Mouse (Mus musculus) liver, postnatal 0 days (tissue): ENCODE measurements around the gene Btnl10. TPM values are rescaled to one million over a fixed set of nuclear protein-coding genes. Genes with fewer than 3 reads are reported as not detected.
A peak's percentile ranks its signal among the peaks of the same experiment; 100 is the strongest.

Source experiments
- ATAC-seq: fragments of 200-750 bp; cut with Nextera tagmentation; 2 replicates; pipeline ENCODE4 v1.8.0; 2017; ENCODE audit warnings: mild to moderate bottlenecking, moderate library complexity
- DNase-seq: peaks from one replicate; pipeline ENCODE4 v3.0.0-alpha.2; 2016
- H3K27ac ChIP-seq: fragments of 300-500 bp; sonication (generic); 2 replicates; pipeline ENCODE4 v1.5.1; 2014; ENCODE audit warnings: antibody characterized with exemption, moderate library complexity, mild to moderate bottlenecking, low read depth
- H3K27me3 ChIP-seq: fragments of 300-500 bp; sonication (generic); 2 replicates; pipeline ENCODE4 v1.6.1; 2014; ENCODE audit warnings: low read length, control low read depth, mixed read lengths; ENCODE audit not compliant: insufficient read depth
- H3K36me3 ChIP-seq: fragments of 300-500 bp; sonication (generic); replicated peaks from 2 replicates; pipeline ENCODE4 v1.6.1; 2014; ENCODE audit warnings: mild to moderate bottlenecking, control low read depth, low read length, moderate library complexity, mixed read lengths; ENCODE audit not compliant: insufficient read depth
- H3K4me1 ChIP-seq: fragments of 300-500 bp; sonication (generic); 2 replicates; pipeline ENCODE4 v1.6.1; 2014; ENCODE audit warnings: antibody characterized with exemption, mild to moderate bottlenecking, control low read depth; ENCODE audit not compliant: insufficient read depth
- H3K4me2 ChIP-seq: fragments of 300-500 bp; sonication (generic); 2 replicates; pipeline ENCODE4 v1.6.1; 2014; ENCODE audit warnings: low read depth, mild to moderate bottlenecking, low read length, moderate library complexity, mixed read lengths
- H3K4me3 ChIP-seq: fragments of 300-500 bp; sonication (generic); 2 replicates; pipeline ENCODE4 v1.5.1; 2014; ENCODE audit warnings: low read depth, low read length
- H3K9ac ChIP-seq: fragments of 300-500 bp; sonication (generic); replicated peaks from 2 replicates; pipeline ENCODE4 v1.6.1; 2014; ENCODE audit warnings: mild to moderate bottlenecking, moderate library complexity
- H3K9me3 ChIP-seq: fragments of 300-500 bp; sonication (generic); 2 replicates; pipeline ENCODE4 v1.6.1; 2016; ENCODE audit warnings: mild to moderate bottlenecking, control low read depth, low read length, mixed read lengths
- CTCF ChIP-seq: sonication (generic); IDR thresholded peaks from 2 replicates; pipeline ENCODE4 v1.5.1; 2016; ENCODE audit warnings: antibody characterized with exemption, low read depth
- EP300 ChIP-seq: IDR thresholded peaks from 2 replicates; pipeline ENCODE4 v1.6.1; 2016; ENCODE audit warnings: antibody characterized with exemption, low read depth, mild to moderate bottlenecking
- WGBS: fragments of 180-500 bp; shearing (Covaris S2); extraction: QIAGEN DNeasy Blood & Tissue Kit; methylation state at CpG from one replicate; pipeline ENCODE4 v1.1.7; 2014; ENCODE audit not compliant: insufficient replicate concordance; 5-methylcytosine and 5-hydroxymethylcytosine counted together
- polyA plus RNA-seq: library from polyadenylated mRNA; unstranded; fragments of >200 nt; fragmentation: Nextera tagmentation; extraction: Ambion mirVana; gene quantifications from 2 replicates; pipeline ENCODE4 v1.2.1, GENCODE M21; 2015

Gene Btnl10
- polyA plus RNA-seq, 1 experiment from 2014 or later = 9.9 TPM

DNA sequence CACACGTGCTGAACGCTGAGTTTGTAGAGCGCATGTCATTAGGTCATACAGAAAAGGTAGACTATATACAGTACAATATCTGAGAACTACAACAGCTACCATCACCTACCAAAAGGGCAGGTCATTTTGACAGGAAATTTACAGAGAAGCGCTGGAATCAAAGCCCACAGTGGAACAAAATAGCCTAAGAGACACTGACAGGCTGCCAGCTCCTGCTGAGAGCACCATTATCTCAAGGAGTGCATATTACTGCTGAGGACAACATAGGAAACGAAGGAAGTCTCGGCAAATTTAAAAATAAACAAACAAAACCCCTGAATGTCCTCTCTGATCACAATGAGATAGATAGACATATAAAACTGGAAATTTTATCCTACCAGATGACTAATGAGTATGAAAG is 20.2 kb upstream of the Btnl10 start:
- no peaks in the 10 kb centered on the region for H3K9me3 ChIP-seq
- no peak for DNase-seq
- H3K27me3 ChIP-seq = no peaks in the 10 kb centered on the region
- peaks cover 70% of the 10 kb centered on the region for H3K36me3 ChIP-seq
- TF ChIP-seq EP300 (no peak), CTCF (no peak)
- H3K9ac ChIP-seq = no peak overlapping the region
- 88% methylated on average over 6 of the region's 6 CpGs for WGBS
- H3K27ac ChIP-seq = no peak overlapping the region
- no peak overlapping the region for H3K4me3 ChIP-seq
- ATAC-seq = no peak
- no peak overlapping the region for H3K4me2 ChIP-seq
- peaks cover 13% of the 10 kb centered on the region for H3K4me1 ChIP-seq

DNA sequence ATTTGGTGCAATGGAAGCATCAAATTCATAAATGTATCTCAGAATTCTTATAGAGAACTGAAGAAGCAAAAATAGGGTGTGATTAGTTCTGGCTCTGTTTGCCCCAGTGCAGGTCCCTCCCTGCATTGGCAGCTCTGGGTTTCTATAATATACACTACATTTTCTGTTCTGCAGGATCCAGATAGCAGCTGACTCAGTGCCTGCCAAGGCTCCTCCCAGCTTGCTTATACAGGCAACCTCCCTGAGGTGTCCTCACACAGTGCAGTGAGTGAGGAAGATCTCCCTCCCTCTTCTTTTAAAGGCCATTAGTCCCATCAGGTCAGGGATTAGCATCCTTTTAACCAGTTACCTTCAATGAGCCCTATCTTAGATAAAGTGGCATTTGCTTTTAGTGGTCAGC is 16.6 kb upstream of the Btnl10 start:
- Histone ChIP-seq H3K36me3 (peaks cover 47% of the 10 kb centered on the region), H3K4me2 (peak overlapping the region; percentile 87), H3K27me3 (no peaks in the 10 kb centered on the region), H3K9ac (0 out of 2 replicates have a peak overlapping the region, but pooled peaks have one; percentile 1), H3K4me3 (peak overlapping the region; percentile 1; the same call in 1 of the 2 replicates), H3K4me1 (peaks cover 25% of the 10 kb centered on the region), H3K9me3 (no peaks in the 10 kb centered on the region), H3K27ac (peak overlapping the region; percentile 17)
- ATAC-seq (peak; percentile 26), DNase-seq (no peak)
- peak; percentile 41; the same call in 1 of the 2 replicates for TF ChIP-seq EP300
- no peak for TF ChIP-seq CTCF

GRCm38 (mm10) chr11:58903511-58904409 is 13.9 kb upstream of the Btnl10 start, which contains the start of gene Zfp39:
Gene Zfp39, minus strand, starts transcription at chr11:58904225.
- Histone ChIP-seq H3K4me3 (peak within 1 kb of the TSS; percentile 67), H3K27ac (peak within 1 kb of the TSS; percentile 96), H3K9ac (peak within 1 kb of the TSS; percentile 88), H3K9me3 (no peaks in the 10 kb centered on the region), H3K4me1 (peaks cover 25% of the 10 kb centered on the region), H3K27me3 (no peaks in the 10 kb centered on the region), H3K36me3 (peaks cover 24% of the 10 kb centered on the region), H3K4me2 (peak within 1 kb of the TSS; percentile 87)
- DNase-seq (peak; percentile 97), ATAC-seq (peak; percentile 93)
- under 1% methylated on average over 40 of the region's 40 CpGs for WGBS
- TF ChIP-seq EP300 (no peak; the same call in 1 of the 2 replicates), CTCF (no peak; the same call in 1 of the 2 replicates)

DNA sequence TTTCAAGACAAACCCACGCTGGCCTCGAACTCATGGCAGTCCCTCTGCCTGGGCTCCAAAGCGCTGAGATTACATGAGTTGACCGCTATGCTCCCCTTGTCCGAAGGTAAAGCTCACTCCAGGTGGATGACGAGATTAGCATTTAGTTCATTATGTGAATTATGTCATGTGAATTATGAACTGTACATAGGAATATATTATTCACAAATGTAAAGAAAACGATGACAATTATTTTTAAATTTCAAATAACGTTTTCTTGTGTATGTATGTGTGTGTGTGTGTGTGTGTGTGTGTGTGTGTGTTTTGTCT is 13.3 kb upstream of the Btnl10 start:
- Histone ChIP-seq H3K9ac (peak overlapping the region; percentile 88), H3K9me3 (no peaks in the 10 kb centered on the region), H3K27ac (peak overlapping the region; percentile 96), H3K4me3 (peak overlapping the region; percentile 67), H3K4me2 (peak overlapping the region; percentile 87), H3K36me3 (peaks cover 19% of the 10 kb centered on the region), H3K4me1 (peaks cover 25% of the 10 kb centered on the region), H3K27me3 (no peaks in the 10 kb centered on the region)
- DNase-seq (no peak), ATAC-seq (peak; percentile 16; the same call in 1 of the 2 replicates)
- under 1% methylated on average over 8 of the region's 8 CpGs for whole genome bisulfite sequencing
- TF ChIP-seq CTCF (no peak), EP300 (no peak)

- Histone ChIP-seq H3K4me3 (peak overlapping the region; percentile 67), H3K27me3 (no peaks in the 10 kb centered on the region), H3K9ac (no peak overlapping the region; the same call in 1 of the 2 replicates), H3K27ac (peak overlapping the region; percentile 96), H3K36me3 (peaks cover 17% of the 10 kb centered on the region), H3K4me2 (peak overlapping the region; percentile 87), H3K9me3 (no peaks in the 10 kb centered on the region), H3K4me1 (peaks cover 25% of the 10 kb centered on the region)
- no peak for ATAC-seq
- no peak for DNase-seq
- WGBS = 57% methylated on average over 6 of the region's 6 CpGs
- no peak for TF ChIP-seq CTCF
- no peak for TF ChIP-seq EP300
Observed at GRCm38 (mm10) chr11:58904838-58905237, 12.9 kb upstream of the Btnl10 start.

GRCm38 (mm10) chr11:58913776-58914175 is 3.9 kb upstream of the Btnl10 start:
- peak; percentile 65; the same call in 1 of the 2 replicates for TF ChIP-seq EP300
- TF ChIP-seq CTCF = no peak
- Histone ChIP-seq H3K27me3 (no peaks in the 10 kb centered on the region), H3K9ac (peak overlapping the region; percentile 68), H3K4me3 (peak overlapping the region; percentile 43), H3K27ac (peak overlapping the region; percentile 83), H3K4me2 (peak overlapping the region; percentile 84), H3K9me3 (no peaks in the 10 kb centered on the region), H3K4me1 (peaks cover 25% of the 10 kb centered on the region), H3K36me3 (no peaks in the 10 kb centered on the region)
- DNase-seq = no peak
- peak; percentile 59 for ATAC-seq
- WGBS = 36% methylated on average over 1 of the region's 1 CpGs
